Mouse (Mus musculus): ENCODE results near the gene Ncor2.

The Ncor2 gene

DNA sequence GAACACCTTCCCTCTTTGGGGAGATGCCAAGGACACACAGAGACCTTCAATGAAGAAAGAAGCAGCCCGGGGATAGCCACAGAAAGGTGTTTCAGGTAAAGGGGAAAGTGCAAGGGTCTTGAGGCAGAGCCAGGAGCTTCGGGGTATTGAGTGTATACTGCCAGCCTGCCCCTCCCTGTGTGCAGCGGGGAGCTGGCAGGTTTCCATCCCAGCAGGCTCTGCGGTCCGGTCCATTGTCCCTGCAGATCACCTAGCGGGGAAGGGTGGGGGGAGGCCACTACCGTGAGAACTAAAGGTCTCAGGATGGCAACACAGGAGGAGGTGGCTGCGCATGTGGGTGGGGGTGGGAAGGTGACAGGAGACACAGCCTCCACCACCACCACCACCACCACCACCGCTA, 12.6 kb upstream of the Ncor2 start:
- DNase-seq (ENCODE audit: low spot score in 2 of 2) = no peak

DNA sequence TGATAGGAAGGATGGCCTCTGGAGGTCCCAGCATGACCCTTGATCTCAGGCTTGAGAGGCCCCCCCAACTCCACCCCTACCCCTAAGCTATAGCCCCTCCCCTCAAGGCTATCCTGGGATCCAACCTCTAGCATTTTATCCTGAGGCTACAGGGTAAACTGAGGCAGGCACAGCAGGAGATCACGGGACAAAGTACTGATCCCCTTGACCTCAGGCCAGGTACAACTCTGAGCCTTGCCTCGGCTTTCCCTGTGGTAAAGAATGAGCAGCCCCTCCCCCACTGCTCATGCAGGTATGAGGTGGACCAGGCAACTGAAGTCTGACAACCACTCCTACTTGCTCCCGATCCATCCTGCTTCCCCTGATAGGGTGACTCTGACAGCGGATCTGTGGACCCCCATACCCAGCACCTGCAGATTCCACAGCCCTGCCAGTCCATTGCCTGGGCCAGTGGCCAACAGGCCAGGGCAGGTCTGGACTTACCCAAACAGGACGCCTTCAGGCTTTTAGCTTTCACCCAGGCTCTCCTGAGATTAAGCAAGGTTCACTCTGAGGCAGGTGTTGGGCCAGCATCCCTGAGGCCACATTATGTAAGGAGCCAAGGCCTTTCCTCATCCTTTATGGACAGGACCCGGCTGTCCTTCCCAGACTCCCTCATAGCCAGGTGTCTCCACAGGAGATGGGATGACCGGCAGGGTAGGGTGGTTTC, 11.2 kb upstream of the Ncor2 start:
- no peak for DNase-seq (ENCODE audit: low spot score in 2 of 2)

DNA sequence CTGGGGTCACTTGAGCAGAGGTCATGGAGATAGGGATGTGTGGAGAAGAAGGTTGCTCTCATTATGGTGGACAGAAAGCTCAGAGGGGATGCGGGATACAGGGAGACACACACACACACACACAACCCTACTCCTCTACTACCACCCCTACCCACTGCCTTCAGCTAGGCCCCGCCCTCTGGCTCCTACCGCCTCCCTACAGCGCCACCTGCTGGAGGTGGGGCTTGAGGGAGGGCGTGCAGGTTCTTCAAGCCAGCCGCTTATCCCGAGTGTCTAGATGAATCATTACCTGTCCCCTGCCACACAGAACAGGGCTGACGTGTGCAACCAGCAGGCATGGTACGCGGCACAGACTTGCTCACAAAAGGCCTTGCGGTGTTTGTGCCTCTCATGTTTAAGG, 10.6 kb upstream of the Ncor2 start:
- DNase-seq (ENCODE audit: low spot score in 2 of 2) = peak; percentile 73 to 90

DNA sequence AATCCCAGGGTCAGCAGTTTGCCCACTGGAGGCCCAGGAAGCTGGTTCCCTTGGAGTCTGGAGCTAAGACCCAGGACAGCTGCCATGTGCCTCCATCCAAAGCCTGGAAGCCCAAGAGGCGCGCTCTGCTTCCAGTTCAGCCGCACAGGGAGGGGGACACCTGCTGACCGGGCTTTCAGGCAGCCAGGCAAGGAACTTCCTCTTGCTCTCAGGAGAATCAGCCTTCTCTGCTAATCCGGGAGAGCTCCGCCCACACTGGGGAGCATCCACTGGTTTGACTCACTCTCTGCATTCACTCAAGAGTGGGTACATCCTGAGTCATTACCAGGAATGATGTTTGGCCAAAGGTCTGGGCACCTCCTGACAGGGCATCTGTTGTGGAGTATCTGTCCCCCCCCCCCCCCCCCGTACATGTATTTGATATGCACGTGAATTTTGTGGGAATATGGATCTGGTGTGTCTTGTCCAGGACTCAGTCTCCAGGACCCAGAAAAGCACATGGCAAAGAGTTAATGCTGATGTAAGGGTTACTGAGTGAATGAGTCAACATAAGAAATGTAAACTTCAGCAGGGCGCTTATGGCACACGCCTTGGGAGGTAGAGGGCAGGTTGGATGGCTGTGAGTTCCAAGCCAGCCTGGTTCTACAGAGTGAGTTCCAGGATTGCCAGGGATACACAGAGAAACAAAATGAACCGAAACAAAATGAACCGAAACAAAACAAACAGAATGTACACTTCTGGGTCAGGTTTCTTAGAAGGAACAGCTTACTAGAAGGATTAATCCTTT, 10.0 kb upstream of the Ncor2 start:
- no peak for DNase-seq (ENCODE audit: low spot score in 2 of 2)

DNA sequence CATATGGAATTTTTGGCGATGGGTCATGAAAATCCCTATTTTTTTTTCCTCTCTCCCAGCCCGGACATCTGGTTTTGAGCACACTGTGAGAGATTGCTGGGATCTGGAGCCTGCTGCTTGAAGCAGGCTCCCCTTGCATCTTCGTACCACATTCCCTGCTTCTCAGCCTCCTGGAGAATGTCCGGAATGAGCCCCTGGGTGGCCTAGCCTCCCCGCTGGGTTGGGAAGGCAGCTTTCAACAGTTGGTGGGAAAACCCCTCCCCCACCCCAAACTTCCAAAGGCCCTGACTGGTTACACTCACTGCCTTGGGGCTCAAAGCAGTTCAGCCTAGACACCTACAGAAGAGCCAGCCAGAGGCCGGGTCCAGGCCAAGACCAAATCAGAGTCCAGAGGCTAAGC, 5.8 kb upstream of the Ncor2 start:
- DNase-seq (ENCODE audit: low spot score in 2 of 2) = no peak

DNA sequence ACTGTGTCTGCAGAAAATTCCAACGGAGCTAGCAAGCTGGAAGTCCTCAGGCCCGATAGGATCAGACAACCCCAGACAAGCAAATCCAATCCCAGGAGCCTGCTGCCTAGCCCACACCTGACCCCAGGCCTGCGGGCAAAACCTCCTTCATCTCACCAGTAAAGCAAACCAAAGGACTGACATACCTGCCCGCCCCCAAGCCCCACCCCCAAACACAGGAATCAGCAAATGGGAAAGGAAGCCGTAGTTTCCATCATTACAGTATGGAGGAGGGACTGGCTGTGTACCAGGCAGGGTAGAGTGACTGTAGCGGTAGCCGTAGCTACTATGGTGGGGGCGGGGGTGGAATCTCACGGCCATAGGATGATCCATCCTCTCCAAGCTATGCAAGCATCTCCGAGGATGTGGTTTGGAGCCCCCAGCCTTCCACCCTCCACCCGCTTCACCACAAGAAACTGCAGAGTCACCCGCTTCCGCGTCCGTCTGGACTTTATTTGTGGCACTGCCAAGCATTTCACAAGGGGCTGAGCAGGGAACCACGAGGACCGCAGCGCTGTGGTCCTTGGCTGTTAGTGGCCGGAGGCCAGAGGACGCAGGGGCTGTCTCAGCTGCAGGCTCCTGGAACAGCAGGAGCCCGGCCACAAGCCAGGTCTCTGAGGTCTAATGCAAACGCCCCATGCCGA, 4.4 kb upstream of the Ncor2 start:
- no peak for DNase-seq (ENCODE audit: low spot score in 2 of 2)

DNA sequence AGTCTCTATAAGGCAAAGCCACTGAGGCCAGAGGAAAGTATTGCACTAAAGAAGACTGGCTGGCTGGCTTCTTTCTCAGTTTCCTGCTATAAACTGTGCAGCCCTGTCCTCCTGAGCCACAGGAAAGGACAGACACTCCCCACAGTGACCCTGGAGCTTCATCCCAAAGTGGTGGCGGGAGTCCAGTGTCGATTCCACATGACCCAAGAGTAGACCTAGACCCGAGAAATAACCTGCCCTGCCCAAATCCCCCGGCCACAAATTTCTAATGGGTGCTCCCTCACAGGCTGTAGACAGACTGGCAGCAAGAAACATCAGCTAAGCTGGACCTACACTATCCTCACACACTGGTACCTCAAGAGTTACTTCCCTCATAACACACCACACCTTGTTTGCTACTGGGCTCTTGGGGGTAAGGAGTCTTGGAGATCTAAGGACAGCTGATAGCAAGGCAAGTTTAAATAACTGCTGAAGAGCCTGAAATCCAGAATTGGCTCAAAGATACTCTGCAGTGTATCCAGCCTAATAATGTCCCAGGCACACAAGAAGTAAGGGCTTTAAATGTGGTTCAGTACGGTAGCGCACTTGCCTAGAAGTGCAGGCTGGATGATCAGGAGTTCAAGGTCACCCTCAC, 1.7 kb upstream of the Ncor2 start:
- no peak for DNase-seq (ENCODE audit: low spot score in 2 of 2)

DNA sequence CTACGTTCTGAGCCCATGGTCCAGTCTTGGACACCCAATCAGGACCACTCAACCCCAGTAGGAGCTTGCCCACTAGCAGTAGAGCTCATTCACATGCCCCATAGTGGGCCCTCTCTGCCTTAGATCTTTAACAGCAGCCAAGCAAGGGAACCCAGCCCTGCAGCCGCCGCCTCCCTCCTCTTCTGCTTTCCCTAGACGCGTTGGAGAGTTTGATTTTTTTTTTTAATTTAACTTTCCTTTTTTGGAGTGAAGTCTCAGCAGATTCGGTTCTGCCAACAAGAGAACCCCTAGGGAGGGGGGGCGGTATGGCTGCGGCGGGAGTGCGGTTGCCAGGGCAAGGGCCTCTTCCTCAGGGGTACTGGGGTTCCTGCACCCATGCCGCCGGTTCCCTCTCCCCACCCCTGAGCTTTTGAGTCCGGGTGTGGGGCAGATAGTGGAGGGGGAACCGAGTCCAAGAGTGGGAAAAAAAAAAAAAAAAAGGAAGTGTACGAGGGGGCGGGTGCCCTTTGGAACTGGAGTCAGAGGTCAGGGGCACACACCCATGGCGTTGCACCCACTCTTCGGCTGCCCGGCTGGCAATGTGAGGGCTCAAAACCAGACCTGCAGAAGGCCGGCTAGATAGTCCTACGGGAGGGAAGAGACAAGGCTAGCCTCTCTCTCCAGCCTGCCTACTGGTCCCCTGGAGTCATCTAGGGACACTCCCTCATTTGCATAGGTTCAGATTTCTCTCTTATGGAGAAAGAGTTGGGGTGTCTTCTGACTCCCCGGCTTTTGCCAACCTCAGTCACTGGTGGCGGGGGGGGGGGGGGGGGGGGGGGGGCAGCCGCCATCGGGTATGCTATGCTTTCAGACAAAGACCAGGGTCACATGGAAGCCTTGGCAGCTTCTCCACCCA, 963 bp upstream of the Ncor2 start:
- peak; percentile 32 to 33 for DNase-seq (ENCODE audit: low spot score in 2 of 2)

DNA sequence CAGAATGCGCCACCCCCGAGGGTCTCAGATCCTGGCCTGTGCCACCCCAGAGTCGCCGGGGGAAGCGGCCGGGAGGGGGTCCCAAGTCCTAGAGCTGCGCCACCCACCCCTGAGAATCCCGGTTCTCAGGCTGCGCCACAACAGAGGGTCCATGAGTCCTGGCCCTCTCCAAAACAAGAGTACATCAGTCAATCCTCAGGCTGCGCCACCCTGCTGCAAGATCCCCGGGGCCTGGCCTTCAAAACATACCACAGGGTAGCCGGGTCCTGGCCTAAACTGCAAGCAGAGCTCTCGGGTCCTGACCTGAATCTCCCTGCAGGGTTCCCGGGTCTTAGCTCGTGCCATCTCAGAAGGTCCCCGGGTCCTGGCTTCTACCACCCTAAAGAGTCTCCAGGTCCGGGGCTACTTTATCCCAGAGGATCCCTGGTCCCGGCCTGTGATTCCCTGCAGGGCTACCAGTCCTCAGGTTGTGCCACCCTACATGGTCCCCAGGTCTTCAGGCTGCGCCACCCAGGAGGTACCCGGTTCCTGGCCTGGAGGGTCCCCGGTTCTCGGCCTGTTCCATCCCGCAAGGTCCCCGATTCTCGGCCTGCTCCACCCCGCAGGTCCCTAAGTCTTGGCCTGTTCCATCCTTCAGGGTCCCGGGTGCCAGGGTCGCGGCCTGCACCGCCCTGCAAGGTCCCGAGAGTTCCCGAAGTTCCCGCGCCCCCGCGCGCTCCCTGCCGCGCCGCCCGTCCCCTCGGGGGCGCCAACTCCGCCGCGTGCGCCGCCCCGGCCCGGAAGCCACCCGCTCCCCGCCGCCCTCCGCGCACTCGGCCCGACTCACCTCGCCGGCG, 630 bp downstream of the Ncor2 start:
- peak; percentile 62 to 73 for DNase-seq (ENCODE audit: low spot score in 2 of 2)

DNA sequence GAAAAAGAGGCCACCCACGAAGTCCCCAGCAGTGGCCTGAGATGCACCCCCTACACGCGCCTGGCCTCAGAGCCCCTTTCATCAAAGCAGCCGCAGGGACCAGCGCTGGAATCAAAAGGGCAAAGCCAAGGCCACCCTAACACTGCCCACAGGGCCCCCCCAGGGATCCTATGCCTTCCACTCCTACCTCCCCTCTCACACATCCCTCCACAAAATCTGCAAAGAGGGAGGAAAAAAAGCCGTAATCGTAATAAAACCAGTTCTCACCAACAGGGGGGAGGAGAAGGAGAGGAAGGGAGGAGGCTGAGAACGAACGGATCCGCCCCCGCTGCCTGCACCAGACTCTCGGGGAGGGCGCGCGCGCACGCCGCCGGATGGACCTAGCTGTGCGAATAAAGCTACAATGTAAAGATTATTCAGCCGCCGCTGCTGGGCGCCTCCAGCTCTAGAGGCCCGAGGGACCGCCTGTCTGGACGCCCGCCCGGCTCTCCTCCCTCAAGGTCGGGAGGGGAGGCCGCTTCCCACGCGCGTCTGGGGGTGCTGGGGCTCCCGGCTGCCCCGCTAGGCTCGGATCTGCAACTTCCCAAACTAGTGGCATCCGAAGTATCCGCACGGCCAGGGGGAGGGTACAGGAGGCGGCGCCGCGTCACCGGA, 1.4 kb downstream of the Ncor2 start:
- DNase-seq (ENCODE audit: low spot score in 2 of 2) = peak; percentile 80 to 86

DNA sequence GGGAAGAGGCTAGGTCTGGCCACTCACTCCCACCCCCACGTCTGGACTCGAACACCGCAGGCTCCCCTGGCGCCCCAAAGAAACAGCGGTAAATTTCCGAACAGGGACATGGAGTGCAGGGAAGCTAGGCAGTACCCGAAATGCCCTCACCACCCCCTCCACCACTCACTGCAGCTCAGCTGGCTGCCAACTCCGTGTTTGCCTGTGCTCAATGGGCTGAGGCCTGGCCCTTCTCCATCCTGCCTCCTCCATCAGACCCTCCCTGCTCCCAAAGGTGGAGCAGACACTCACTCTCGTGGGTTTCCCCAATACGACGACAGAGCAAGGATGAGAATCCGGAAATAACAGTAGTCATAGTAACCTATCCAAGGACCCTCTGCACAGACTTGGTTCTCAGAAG, 2.2 kb downstream of the Ncor2 start:
- no peak for DNase-seq (ENCODE audit: low spot score in 2 of 2)

DNA sequence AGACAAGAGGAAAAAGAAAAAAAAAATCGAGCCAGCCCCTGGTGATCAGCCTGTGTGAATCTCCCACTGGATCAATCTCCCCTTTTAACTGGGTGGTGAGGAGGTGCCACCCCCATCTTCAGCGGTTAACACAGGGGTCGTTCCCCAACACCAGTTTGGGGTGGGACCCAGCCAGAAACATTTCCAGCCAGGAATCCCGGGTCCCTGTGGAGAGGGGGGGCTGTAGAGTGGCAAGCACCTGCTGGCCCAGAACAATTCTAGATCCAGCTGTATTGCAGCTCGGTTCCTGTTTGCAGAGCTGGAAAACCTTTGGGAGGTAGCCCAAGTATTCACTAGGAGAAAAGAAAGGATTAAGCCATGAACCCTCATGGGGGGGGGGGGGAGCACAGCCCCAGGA, 2.7 kb downstream of the Ncor2 start:
- no peak for DNase-seq (ENCODE audit: low spot score in 2 of 2)

DNA sequence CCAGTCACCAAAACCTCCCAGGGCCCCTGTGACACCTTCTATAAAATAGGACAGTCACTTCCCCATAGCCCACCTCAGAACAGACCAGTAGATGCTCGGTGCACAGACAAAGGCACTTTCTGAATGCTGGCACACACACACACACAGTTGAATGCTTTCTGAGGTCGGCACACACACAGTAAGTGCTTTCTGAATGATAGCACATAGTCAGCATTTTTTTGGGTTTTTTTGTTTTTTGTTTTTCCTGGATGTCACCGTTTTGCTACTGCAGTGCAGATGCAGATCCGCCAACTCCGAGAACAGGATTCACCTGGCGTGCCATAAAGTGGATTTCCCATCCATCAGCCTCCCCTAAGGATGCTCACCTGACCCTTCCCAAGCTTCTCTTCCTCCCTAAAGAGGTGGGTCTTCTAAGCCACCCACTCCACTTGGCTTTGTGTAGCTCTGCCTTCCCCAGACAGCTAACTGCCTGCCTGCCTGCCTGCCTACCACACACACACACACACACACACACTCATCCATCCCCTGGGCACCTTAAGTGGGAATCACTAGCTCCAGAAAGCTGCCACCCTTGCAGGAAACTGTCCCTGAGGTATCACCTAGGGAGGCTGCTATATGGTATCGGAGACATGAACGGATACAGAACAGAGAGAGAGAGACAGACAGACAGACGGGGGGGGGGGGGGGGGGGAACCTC, 3.2 kb downstream of the Ncor2 start:
- DNase-seq (ENCODE audit: low spot score in 2 of 2) = no peak

DNA sequence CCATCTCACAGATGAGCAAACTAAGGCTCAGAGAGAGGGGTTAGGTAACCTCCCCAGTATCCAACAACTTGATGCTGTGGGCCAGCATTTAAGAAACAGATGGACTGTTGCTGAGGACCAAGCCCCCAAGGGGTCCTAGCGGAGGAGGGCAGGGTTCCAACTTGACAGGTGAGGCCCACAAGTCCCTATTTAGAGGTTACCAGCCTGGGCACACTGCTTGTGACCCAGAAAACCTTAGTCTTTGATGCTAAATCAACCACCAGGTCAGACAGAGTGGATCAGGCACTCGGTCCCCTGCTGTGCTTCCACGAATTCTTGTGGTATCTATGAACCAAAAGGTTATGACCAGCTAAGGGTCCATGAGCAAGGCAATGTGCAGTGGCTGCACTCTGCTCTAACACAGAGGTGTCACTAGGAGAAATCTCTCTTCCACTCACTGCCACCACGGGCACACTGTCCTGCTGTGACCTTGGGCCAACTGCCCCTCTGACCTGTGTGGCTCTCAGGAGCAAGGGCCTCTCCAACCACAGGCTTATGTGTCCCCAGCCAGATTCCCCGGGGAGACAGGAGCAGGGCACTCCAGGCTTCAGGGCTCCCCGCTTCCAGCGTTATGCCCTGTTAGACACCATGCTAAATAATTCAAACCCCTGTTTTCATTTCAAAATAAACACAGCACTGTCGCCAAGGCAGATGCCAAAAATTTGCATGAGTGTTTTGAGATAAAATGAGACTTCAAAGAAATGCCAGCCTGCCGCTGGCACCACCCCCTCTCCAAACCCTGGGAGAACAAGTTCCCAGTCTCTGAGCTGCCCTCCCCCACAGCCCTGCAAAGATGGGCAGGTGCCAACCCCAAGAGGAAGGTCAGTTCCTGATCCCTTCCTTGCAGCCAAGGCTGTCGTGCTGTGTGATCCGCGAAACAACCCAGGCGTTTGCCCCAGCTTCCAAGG, 4.0 kb downstream of the Ncor2 start:
- no peak for DNase-seq (ENCODE audit: low spot score in 2 of 2)

DNA sequence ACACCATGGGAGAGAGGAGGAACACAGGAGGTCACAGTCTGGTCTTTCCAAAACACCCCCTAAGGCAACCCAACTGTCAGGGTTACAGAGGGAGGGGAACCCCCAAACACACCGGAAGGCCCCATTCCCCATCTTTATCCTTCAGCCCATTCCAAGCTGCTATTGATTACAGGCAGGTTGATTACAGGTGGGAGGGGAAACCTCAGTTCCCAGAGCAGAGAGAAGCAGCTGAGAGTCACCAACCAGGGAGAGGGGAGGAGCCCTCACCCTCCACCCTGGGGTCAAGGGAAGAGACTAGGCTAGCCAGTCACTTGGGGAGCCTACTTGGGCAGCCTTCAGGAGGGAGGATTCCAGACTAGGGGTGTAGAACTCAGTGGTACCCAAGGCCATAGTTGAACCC, 5.2 kb downstream of the Ncor2 start:
- DNase-seq (ENCODE audit: low spot score in 2 of 2) = no peak

DNA sequence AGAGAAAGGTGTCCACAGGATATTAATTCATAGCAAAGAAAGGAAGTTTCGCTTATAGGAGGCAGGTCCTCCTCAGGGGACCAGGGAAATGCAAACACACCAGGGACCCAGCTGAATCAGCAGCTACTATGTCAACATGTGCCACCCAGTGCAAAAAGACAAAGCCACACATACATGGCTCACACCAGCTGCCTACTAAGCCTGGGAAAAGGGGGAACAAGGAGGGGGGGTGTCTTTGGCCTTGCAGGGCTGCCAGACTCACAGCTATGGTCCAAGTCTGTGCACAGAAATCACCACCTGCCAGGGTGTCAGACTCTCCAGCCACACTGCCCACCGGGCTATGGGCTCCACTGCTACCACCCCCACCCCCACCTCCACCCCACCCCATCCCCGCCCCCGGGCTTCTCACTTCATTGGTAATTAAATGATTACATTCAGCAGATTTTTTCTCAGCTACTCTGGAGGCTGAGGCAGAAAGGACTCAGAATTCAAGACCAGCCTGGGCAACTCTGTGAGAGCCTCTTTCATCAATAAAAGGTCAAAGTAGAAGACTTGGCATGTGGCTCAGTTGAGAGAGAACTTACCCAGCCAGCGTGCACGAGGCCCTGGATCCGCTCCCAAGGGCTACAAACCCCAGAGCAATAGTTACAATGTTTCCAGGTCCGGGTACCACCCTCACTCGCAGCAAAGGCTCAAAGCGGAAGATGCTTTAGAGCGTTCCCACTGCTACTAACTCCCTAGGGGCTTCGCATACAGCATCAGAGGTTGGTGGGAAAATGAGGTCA, 6.0 kb downstream of the Ncor2 start:
- DNase-seq (ENCODE audit: low spot score in 2 of 2) = no peak

DNA sequence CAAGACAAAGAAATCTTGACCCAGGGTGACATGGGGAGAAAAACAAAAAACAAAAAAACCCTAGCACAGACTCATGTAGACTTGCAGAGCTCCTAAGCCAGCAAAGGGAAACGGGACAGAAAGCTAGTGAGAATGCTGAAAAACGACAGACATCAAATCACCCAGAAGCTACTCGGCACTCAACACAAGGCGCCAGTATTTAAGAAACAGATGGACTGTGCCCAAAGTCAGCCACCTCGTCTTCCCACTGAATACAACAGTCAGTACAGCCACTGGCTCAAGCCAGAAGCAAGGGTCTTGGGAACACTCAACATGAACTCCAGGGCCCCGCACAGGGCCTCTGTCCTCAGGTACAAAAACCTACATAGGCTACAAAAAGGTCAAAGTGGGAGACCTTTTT, 7.8 kb downstream of the Ncor2 start:
- no peak for DNase-seq (ENCODE audit: low spot score in 2 of 2)

Measured in thymus, postnatal 10 days (tissue).